Mouse (Mus musculus): ENCODE results near the gene Rpl35a.
"Not testable (repeated sequence)": the region's sequence is repeated elsewhere in the genome, so short reads cannot be mapped to it uniquely, and the experiment has no call there.

The Rpl35a gene

GRCm38 (mm10) chr16:33056095-33056785 lies at the start of gene Rpl35a, which contains the start of gene Iqcg:
TSS of gene Rpl35a (plus strand) at chr16:33056453.
TSS of gene Iqcg (minus strand) at chr16:33056218.
- DNase-seq (ENCODE audit: low read depth) = peak; percentile 79

GRCm38 (mm10) chr16:33006888-33007287 lies 49.4 kb upstream of the Rpl35a start:
- DNase-seq (ENCODE audit: low read depth) = no peak

- DNase-seq (ENCODE audit: low read depth) = no peak
Measured at GRCm38 (mm10) chr16:33007436-33007835, 48.8 kb upstream of the Rpl35a start.

DNA sequence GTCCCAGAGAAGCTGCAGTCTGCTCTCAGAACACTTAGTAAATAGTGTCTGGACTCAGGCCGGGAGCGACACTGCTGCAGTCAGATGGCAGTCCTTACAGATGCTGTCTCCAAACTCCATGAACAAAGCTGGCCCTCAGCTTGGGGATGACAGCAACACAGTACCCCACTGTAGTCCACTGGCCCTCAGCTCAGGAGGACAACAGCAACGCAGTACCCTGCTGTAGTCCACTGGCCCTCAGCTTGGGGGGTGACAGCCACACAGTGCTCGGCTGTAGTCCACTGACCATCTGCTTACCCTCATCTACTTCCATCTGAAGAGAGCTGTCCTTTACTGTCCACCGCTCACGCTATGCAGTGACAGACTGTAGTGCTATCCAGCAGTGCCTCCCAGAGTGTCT lies 46.1 kb upstream of the Rpl35a start:
- no peak for DNase-seq (ENCODE audit: low read depth)

GRCm38 (mm10) chr16:33013801-33014200 lies 42.5 kb upstream of the Rpl35a start:
- no peak for DNase-seq (ENCODE audit: low read depth)

DNA sequence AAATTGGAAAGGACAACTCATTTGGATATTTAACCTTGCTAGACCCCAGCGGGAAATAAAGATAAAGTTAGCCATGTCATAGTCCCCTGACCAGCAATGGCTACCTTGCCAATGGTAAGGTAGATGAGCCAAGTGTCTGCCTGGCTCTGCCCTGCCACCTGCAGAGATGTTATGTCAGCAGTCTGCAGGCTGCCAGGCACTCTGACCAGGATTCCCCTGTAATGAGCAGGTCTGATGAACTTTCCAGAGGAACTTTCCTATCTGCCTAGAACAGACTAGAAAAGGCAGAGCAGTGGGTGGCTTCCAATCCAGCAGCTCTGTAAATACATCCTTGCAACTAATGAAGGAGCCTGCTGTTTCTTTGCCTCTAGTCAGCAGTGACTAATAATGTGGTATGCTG lies 41.3 kb upstream of the Rpl35a start:
- no peak for DNase-seq (ENCODE audit: low read depth)

GRCm38 (mm10) chr16:33015396-33015907 lies 40.8 kb upstream of the Rpl35a start:
- no peak for DNase-seq (ENCODE audit: low read depth)

- no peak for DNase-seq (ENCODE audit: low read depth)
Measured at GRCm38 (mm10) chr16:33015986-33016385, 40.3 kb upstream of the Rpl35a start.

DNA sequence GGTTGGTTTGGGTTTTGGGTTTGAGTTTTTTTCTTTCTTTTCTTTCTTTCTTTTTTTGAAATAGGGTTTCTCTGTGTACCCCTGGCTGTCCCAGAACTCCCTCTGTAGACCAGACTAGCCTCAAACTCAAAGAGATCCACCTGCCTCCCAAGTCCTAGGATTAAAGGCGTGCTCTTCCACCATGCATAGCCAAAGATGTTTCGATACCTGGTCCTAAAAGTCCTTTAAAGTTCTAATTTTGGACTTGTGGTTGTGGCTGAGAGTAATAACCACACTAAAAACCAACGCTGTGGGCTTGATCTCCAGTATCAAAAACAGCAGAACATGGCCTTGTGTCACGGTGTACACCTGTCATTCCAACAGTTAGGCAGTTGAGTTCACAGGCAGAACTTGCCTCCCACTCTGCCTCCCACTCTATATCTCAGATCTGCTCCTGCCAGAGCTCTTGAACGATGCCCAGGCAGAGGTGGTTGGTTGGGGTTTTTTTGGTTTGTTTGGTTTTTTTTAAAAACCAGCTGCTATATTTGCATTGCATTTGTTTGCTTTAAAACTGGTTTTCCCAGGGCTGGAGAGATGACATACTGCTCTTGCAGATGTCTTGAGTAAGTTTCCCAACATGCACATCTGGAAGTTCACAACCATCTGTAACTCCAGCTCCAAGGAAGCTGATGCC lies 38.4 kb upstream of the Rpl35a start:
- DNase-seq (ENCODE audit: low read depth) = no peak

- DNase-seq (ENCODE audit: low read depth) = no peak
Measured at GRCm38 (mm10) chr16:33019117-33019770, 37.0 kb upstream of the Rpl35a start.

GRCm38 (mm10) chr16:33021381-33021780 lies 34.9 kb upstream of the Rpl35a start:
- DNase-seq (ENCODE audit: low read depth) = no peak

DNA sequence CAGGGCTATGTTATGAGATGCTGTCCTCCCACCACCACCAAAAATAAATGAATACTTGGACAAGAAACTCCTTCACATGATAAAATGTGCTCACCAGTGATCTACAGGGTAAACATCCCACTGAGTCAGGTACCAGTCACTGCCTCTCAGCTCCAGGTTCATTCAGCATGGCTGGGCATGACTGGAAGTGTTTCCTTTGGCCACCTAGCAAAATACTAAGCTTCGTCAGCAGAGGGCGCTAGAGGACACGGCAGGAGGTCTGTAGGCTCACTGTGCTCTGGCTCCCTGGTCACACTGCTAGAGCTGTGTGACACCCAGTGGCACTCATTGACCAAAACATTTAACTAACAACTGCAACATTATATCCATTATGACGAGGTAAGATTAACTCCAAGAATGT lies 32.5 kb upstream of the Rpl35a start:
- DNase-seq (ENCODE audit: low read depth) = peak; percentile 81

DNA sequence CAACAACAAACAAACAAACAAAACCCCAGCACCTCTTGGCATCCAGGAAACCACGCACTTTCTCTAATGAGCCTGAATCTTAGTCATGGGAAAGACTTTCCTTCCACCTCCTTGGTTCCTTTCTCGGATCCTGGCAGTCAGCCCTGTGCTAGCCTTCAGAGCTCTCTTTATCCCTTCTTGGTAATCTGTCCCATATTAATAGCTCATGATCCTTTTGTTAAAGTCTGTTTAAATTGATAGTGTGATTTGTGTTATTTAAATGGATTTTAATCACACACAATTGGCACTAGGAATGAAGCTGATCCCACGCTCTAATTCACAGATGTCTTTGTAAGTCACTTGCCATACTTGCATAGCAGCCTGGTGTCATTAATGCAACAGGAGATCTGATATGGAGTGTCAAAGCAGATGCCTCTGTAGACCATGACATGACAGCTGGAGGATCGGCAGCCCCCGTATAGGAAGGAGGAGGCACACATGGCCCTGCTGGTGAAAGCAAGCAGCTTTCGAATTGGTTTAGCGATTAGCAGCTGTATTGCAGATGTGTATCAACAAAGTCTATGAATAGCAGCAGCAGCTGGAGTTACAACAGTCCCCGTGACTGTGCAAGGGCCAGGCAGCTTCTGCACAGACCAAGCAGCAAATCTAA lies 31.7 kb upstream of the Rpl35a start:
- no peak for DNase-seq (ENCODE audit: low read depth)

DNA sequence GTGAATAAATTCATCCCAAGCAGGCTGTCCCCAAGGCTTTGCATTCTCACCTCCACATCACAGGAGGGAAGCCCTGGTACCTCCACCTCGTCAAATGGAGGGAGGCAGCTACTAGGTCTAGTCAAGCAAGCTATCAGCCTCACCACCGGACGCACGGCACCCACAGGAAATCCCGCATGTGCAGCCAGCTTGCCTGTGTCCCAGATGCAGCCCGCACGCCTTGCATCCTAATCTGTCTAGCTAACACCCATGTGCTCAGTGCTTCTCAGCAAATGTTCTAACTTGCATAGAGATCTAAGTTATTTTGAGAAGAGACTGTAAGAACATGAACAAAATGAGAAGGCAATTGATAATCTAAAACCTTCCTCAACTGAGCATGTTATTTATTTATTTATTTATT lies 29.9 kb upstream of the Rpl35a start:
- no peak for DNase-seq (ENCODE audit: low read depth)

DNA sequence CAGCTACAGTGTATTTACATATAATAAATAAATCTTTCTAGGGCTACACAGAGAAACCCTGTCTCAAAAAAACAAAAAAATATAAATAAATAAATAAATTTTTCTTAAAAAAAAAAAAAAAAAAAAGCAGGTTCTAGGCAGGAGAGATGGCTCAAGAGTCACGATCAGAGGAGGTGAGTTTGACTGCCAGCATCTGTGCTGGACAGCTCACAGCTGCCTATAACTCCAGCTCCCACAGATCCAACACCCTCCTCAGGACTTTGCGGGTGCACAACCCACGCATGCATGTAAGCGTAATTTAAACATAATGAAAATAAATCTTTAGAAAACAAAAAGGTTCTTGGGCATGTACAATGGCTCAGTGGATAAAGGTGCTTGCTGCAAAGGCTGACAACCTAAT lies 20.2 kb upstream of the Rpl35a start:
- DNase-seq (ENCODE audit: low read depth) = no peak

DNA sequence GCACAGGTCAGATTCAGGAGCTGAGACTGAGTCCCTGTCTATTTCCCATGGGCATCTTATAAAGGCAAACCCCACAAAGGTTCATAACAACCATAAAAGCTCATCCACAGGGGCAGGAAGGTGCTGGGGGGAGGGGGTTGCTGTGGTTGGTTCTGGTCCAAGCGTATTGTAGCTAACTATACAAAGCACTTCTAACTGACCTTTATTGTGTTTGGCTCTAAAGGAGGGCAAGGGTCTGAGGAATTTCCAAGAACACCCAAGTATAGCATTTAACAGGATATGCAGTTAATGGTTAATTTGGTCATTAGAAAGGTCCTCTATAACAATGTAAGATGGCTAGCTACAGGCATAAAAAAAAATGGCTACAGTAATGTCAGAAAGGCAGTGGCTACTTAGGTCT lies 13.6 kb upstream of the Rpl35a start:
- DNase-seq (ENCODE audit: low read depth) = no peak

DNA sequence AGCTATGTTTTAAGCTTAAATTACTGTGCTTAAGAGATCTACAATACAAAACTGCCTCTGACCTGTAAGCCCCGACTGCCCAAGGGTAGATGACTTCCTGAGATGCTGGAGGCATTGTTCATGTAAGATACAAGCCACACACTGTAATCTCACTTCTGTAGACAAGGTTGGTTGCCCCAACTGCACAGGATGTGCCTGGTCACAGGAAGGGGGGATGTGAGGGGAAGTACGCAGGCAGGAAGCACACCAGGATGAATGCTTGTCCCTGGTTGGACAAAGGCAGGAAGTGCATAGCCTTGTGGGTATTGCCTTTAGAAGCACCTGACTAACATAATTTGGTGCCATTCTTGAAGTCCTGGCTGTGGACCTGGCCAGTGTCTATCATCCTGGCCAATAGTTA lies 13.0 kb upstream of the Rpl35a start:
- DNase-seq (ENCODE audit: low read depth) = no peak

- no peak for DNase-seq (ENCODE audit: low read depth)
Measured at GRCm38 (mm10) chr16:33048004-33048403, 8.2 kb upstream of the Rpl35a start.

DNA sequence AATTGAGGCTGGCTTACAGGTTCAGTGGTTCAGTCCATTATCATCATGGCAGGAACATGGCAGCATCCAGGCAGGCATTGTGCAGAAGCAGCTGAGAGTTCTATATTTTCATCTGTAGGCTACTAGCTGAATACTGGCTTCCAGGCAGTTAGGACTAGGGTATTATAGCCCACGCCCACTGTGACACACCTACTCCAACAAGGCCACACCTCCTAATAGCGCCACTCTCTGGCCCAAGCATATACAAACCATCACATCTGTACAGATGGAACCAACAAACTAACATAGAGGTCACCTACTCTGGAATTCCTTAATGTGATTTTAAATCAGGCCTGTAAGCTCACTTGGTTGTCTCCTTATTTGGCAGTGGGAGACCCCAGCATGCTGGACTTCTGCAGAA lies 7.6 kb upstream of the Rpl35a start:
- DNase-seq (ENCODE audit: low read depth) = no peak

GRCm38 (mm10) chr16:33049809-33050208 lies 6.4 kb upstream of the Rpl35a start:
- DNase-seq (ENCODE audit: low read depth) = no peak

DNA sequence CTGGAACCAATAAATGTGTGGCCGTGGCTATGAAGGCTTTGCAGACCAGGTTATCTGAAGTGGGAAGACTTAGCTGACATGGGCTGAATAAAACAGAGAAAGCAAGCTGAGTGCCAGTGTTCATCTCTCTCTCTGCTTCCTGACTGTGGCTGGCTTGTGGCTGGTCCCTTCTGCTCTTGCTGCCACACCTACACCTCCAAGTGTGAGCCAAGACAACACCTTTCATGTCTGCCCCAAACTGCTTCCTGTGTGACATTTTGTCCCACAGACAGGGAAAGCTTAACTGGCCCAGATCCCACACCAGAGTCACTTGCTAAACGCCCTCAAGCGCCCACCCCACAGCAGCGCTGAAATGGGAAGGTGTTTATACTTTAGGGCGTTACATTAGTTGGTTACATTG lies 3.1 kb upstream of the Rpl35a start:
- no peak for DNase-seq (ENCODE audit: low read depth)

- DNase-seq (ENCODE audit: low read depth) = not testable (repeated sequence)
Measured at GRCm38 (mm10) chr16:33054927-33055326, 1.3 kb upstream of the Rpl35a start.

DNA sequence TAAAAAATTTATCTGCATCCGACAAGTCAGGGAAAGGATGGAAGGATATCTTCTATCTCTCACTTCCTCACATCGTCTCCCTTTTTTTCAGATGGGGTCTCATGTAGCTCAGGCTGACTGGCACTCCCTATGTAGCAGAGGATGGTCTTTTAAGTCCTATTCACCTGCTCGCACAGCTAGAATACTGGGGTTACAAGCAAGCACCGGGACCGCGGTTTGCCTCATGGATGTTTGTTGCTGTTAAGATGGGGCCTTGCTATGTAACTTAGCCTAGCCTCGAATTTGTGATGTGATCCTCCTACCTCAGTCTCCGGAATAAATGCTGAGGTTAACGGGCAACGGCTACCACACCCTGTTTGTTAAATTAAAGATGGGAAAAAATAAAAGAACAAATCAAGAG lies 598 bp upstream of the Rpl35a start:
- DNase-seq (ENCODE audit: low read depth) = no peak

All from c-Kit-positive CD71-positive TER-119-negative erythroid progenitor cells, embryonic 14.5 days (primary cell).